Mouse (Mus musculus) adrenal gland, postnatal 0 days (tissue): Measurements from ENCODE around the gene Hus1. TPM values are rescaled to one million over a fixed set of nuclear protein-coding genes. Genes with fewer than 3 reads are reported as not detected.

Source experiments
- polyA plus RNA-seq: library from polyadenylated mRNA; unstranded; fragments of >200 nt; fragmentation: Nextera tagmentation; extraction: Ambion mirVana; gene quantifications from 2 replicates; pipeline ENCODE4 v1.2.1, GENCODE M21; 2015

Hus1 gene
- polyA plus RNA-seq = 3.5 and 5.0 TPM in 2 replicates

GRCm38 (mm10) chr11:9010853-9011339 is at the start of gene Hus1:
Gene Hus1 (minus strand): TSS chr11:9011191.

DNA sequence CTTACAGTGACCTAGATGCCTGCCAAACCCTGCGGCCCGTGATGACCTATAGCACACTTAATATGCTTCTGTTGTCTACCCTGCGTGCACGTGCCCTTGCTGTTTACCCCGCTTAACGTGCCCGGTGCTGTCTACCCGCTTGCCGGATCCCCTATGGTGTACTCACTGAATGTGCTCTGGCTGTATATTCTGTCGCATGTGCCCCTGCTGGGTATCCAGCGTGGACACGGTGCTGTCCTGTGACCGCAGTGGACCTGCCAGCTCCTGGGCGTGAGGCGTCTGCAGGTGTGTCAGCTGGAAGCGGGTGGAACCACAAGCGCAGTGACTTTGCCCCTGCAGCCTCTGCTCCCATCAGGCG is 37.7 kb upstream of the Hus1 start, which contains the start of gene Sun3:
Sun3 (minus strand) TSS at position 289 of the 358 bp plus-strand sequence.

GRCm38 (mm10) chr11:9048011-9048702 is 37.2 kb upstream of the Hus1 start, which contains the start of gene Gm11992:
Gene Gm11992 (plus strand): TSS chr11:9048594.

DNA sequence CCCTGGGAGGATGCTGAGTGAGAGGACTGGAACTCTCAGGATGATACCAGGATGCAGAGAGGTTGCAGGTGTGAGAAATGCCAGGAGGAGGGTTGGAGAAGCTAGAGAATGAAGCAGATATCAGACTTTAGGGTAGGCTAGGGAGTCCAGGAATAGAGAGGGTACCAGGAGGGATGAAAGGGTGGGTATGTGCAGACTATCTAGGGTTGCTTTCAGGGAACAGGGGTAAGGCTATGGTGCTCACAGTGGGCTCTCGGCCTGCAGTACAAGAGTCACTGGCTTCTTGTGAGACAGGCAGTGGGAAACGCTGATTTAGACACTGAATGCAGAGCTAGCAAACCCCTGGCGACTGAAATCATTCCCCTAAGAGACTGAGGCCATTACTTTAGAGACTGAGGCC is 37.8 kb downstream of the Hus1 start, which contains the start of gene Pkd1l1:
Pkd1l1 (minus strand) TSS at position 101 of the 400 bp plus-strand sequence.

Other genes with a start within 250 kb of the Hus1 start
- gene Pkd1l1, start 37.9 kb downstream of the Hus1 start, polyA plus RNA-seq = 0.07 and 0.13 TPM in 2 replicates
- 0.11 and 0.72 TPM in 2 replicates for gene Gm11992, start 37.4 kb upstream of the Hus1 start, polyA plus RNA-seq
- not detected in 2 replicates for gene Sun3, start 37.8 kb upstream of the Hus1 start, polyA plus RNA-seq
- 11.3 and 12.9 TPM in 2 replicates for gene Upp1, start 106.9 kb upstream of the Hus1 start, polyA plus RNA-seq
- 0.02 TPM in 1 of 2 replicates, not detected in the other for gene Abca13, start 180.8 kb upstream of the Hus1 start, polyA plus RNA-seq